Mouse (Mus musculus): Measurements from ENCODE around the gene Zfp398. TPM values are rescaled to one million over a fixed set of nuclear protein-coding genes. Genes with fewer than 3 reads are reported as not detected.

Zfp398 gene
- polyA plus RNA-seq, 1 experiment, result 1.7 TPM

DNA sequence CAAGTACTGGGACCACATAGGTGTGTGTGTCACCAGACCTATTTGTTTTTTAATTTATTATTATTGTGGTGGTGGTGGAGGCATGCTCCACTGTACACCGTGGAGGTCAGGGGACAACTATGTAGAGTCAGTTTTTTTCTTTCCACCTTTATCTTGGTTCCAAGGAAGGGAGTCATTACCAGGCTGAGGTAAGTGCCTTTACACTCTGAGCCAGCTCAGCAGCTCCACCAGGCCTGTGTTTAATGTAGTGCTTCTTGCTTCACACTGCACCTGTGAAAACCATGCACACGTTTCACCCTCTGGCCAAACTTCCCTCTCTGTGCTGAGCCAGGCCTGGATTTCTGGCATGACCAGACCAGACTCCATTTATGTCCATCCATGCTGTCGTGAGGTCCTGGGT lies 77.5 kb downstream of the Zfp398 start:
- Histone ChIP-seq H3ac (ENCODE audit: control insufficient read depth, insufficient read length, low read depth) (no peak overlapping the region), H3K27me3 (ENCODE audit: control insufficient read depth, insufficient read depth, insufficient read length) (no peaks in the 10 kb centered on the region), H3K79me3 (ENCODE audit: low read depth) (no peaks in the 10 kb centered on the region), H3K79me2 (ENCODE audit: control insufficient read depth, insufficient read depth) (no peaks in the 10 kb centered on the region), H3K36me3 (ENCODE audit: control insufficient read depth, insufficient read depth) (no peaks in the 10 kb centered on the region), H3K4me3 (ENCODE audit: insufficient read depth, poor library complexity, severe bottlenecking) (no peak overlapping the region)
- no peak for TF ChIP-seq FOSL1 (IDR thresholded peaks at IDR 0.05; ENCODE audit: insufficient read depth, low read length, poor library complexity, severe bottlenecking)
- TF ChIP-seq CTCF (IDR thresholded peaks at IDR 0.05; ENCODE audit: control insufficient read depth, insufficient read depth, insufficient read length), result no peak
- no peak for TF ChIP-seq MYOG (IDR thresholded peaks at IDR 0.05; ENCODE audit: control insufficient read depth, extremely low read depth, insufficient read length)
- no peak for TF ChIP-seq MAX (IDR thresholded peaks at IDR 0.05)
- TF ChIP-seq MYOD1 (IDR thresholded peaks at IDR 0.05; ENCODE audit: control insufficient read depth, insufficient read length, low read depth), result no peak
- TF ChIP-seq USF1 (IDR thresholded peaks at IDR 0.05; ENCODE audit: low read depth), result no peak
- TF ChIP-seq CEBPB (IDR thresholded peaks at IDR 0.05; ENCODE audit: low read depth), result no peak

DNA sequence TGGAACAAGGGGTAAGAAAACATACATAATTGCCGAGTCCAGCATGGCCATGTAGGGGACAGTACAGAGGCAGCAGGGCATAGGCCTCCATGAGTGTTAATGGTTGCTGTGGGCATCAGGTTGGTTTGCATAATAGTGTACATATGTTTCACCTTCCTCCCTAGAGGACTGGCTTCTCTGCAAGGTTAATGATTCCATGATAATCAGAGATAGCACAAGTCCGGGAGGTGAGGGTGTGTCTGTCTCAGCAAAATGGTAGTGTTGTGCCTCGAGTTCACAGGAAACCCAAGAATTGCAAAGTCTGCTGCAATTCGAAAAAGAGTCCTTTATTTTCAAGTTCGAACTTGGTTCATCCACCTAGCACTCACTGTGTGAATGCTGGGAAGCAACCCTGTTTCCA lies 81.6 kb downstream of the Zfp398 start:
- H3K27me3 ChIP-seq (ENCODE audit: control insufficient read depth, insufficient read depth, insufficient read length), result no peaks in the 10 kb centered on the region
- no peaks in the 10 kb centered on the region for H3K36me3 ChIP-seq (ENCODE audit: control insufficient read depth, insufficient read depth)
- H3ac ChIP-seq (ENCODE audit: control insufficient read depth, insufficient read length, low read depth), result no peak overlapping the region
- H3K4me3 ChIP-seq (ENCODE audit: insufficient read depth, poor library complexity, severe bottlenecking), result no peak overlapping the region
- H3K79me2 ChIP-seq (ENCODE audit: control insufficient read depth, insufficient read depth), result peaks cover 15% of the 10 kb centered on the region
- peaks cover 13% of the 10 kb centered on the region for H3K79me3 ChIP-seq (ENCODE audit: low read depth)
- TF ChIP-seq MYOD1 (IDR thresholded peaks at IDR 0.05; ENCODE audit: control insufficient read depth, insufficient read length, low read depth) (no peak), USF1 (IDR thresholded peaks at IDR 0.05; ENCODE audit: low read depth) (no peak), CTCF (IDR thresholded peaks at IDR 0.05; ENCODE audit: control insufficient read depth, insufficient read depth, insufficient read length) (no peak), CEBPB (IDR thresholded peaks at IDR 0.05; ENCODE audit: low read depth) (no peak), FOSL1 (IDR thresholded peaks at IDR 0.05; ENCODE audit: insufficient read depth, low read length, poor library complexity, severe bottlenecking) (no peak), MAX (IDR thresholded peaks at IDR 0.05) (no peak), MYOG (IDR thresholded peaks at IDR 0.05; ENCODE audit: control insufficient read depth, extremely low read depth, insufficient read length) (no peak)

DNA sequence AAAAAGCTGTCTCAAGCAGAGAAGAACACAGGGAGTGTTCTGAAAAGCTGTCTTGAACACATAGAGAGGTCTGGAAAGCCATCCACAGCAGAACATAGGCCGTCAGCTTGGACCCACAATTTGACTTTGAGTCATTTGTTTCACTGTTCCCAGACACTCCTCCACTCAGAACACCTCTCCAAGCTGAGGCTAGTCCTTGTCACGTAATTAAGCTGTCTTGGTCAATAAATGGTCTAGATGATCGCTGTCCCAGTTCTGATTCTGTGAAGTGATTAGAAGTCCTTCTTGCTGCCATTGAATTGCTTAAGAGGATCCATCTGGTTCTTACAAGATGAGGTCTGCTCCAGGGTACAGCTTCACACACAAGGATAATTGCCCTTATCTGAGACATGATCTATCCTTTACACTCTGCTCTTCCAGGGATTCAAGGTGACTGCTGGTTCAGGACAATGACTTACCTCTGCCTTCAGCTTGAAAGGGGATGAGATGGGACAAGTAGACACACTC lies 83.4 kb downstream of the Zfp398 start:
- Histone ChIP-seq H3K27me3 (ENCODE audit: control insufficient read depth, insufficient read depth, insufficient read length) (no peaks in the 10 kb centered on the region), H3K79me3 (ENCODE audit: low read depth) (peaks cover 29% of the 10 kb centered on the region), H3K79me2 (ENCODE audit: control insufficient read depth, insufficient read depth) (peaks cover 32% of the 10 kb centered on the region), H3K4me3 (ENCODE audit: insufficient read depth, poor library complexity, severe bottlenecking) (no peak overlapping the region), H3ac (ENCODE audit: control insufficient read depth, insufficient read length, low read depth) (no peak overlapping the region), H3K36me3 (ENCODE audit: control insufficient read depth, insufficient read depth) (peaks cover 3% of the 10 kb centered on the region)
- TF ChIP-seq CTCF (IDR thresholded peaks at IDR 0.05; ENCODE audit: control insufficient read depth, insufficient read depth, insufficient read length) (no peak), MYOD1 (IDR thresholded peaks at IDR 0.05; ENCODE audit: control insufficient read depth, insufficient read length, low read depth) (no peak), CEBPB (IDR thresholded peaks at IDR 0.05; ENCODE audit: low read depth) (no peak), USF1 (IDR thresholded peaks at IDR 0.05; ENCODE audit: low read depth) (no peak), MYOG (IDR thresholded peaks at IDR 0.05; ENCODE audit: control insufficient read depth, extremely low read depth, insufficient read length) (no peak), FOSL1 (IDR thresholded peaks at IDR 0.05; ENCODE audit: insufficient read depth, low read length, poor library complexity, severe bottlenecking) (no peak), MAX (IDR thresholded peaks at IDR 0.05) (no peak)

DNA sequence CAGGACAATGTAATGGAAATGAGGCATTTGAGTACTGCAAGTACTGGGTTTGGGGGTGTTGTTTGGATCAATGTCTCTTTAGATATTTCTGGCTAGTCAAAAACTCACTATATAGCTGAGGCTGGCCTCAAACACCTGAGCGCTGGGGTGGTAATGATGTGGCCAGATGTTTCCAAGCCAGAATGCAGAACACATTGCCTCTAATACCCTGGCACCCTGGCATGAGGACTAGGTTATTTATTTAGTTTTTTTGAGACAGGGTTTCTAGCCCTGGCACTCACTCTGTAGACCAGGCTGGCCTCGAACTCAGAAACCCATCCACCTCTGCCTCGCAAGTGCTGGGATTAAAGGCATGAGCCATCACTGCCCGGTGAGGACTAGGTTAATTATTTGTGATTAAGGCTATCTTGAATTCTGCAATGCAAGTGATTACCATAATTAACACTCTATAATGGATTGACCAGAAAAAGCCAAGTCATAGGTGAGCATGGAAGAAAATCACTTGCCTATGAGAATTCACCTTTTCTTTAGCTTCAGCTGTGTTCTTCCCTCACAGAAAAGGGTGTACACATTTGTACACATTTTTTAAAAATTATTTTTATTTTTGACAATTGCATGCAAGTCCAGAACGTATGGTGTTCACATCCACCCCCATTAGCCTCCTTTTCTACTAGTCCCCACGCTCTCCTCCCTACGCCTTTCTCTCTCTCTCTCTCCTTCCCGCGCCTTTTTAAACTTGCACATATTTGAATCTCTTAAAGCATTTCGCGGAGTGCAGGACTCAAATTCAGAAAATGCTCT lies 84.4 kb downstream of the Zfp398 start:
- Histone ChIP-seq H3K4me3 (ENCODE audit: insufficient read depth, poor library complexity, severe bottlenecking) (peak overlapping the region; percentile 71), H3ac (ENCODE audit: control insufficient read depth, insufficient read length, low read depth) (peak overlapping the region; percentile 51), H3K36me3 (ENCODE audit: control insufficient read depth, insufficient read depth) (peaks cover 3% of the 10 kb centered on the region), H3K79me2 (ENCODE audit: control insufficient read depth, insufficient read depth) (peaks cover 43% of the 10 kb centered on the region), H3K27me3 (ENCODE audit: control insufficient read depth, insufficient read depth, insufficient read length) (no peaks in the 10 kb centered on the region), H3K79me3 (ENCODE audit: low read depth) (peaks cover 39% of the 10 kb centered on the region)
- TF ChIP-seq MYOG (IDR thresholded peaks at IDR 0.05; ENCODE audit: control insufficient read depth, extremely low read depth, insufficient read length) (no peak), MAX (IDR thresholded peaks at IDR 0.05) (no peak), USF1 (IDR thresholded peaks at IDR 0.05; ENCODE audit: low read depth) (no peak), MYOD1 (IDR thresholded peaks at IDR 0.05; ENCODE audit: control insufficient read depth, insufficient read length, low read depth) (no peak), FOSL1 (IDR thresholded peaks at IDR 0.05; ENCODE audit: insufficient read depth, low read length, poor library complexity, severe bottlenecking) (no peak), CEBPB (IDR thresholded peaks at IDR 0.05; ENCODE audit: low read depth) (no peak), CTCF (IDR thresholded peaks at IDR 0.05; ENCODE audit: control insufficient read depth, insufficient read depth, insufficient read length) (no peak)

DNA sequence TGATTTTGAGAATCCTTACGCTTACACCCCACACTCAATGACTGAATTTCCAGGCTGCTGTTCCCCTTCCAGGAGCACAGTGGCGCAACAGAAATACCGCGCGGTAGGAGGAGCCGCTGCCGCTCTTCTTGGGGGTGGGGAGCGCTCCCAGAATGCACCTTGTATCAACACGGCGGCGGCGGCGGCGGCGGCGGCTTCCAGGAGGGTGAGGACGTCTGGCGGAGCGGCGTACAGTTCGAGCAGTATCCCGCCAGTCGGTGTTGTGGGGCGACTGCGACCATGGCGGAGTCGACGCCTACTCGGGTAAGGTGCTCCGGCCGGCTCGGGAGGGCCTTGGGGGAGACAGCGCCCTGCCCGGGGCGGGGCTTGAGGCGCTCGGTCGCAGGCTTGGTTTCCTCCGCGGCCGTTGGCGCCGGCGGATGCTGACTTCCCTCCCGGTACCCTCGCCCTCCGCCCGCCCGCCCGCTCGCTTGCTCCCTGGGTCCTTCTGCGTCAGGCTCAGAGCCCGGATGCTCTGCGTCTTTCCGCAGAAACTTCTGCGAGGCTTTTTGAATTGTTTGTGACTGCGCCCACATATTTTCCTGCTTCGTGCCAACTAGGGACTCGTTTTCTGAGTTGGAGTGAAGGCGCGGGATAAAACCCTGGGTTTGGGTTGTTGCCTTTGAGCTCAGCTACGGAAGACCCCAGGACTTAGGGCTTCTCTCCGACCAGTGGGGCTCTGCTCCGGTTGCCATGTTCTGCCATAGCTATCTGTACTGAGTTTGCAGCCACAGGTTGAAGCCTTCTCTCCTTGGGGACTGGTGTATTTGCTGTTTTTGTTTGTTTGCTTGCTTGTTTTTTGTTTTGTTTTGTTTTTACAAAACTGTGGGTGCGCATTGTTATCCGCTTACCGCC lies 85.2 kb downstream of the Zfp398 start, which contains the start of gene Zfp212:
Zfp212 (plus strand) TSS at position 30 of the 894 bp plus-strand sequence.
- Histone ChIP-seq H3K4me3 (ENCODE audit: insufficient read depth, poor library complexity, severe bottlenecking) (peak within 1 kb of the TSS; percentile 71), H3ac (ENCODE audit: control insufficient read depth, insufficient read length, low read depth) (peak within 1 kb of the TSS; percentile 99), H3K79me3 (ENCODE audit: low read depth) (peaks cover 46% of the 10 kb centered on the region), H3K27me3 (ENCODE audit: control insufficient read depth, insufficient read depth, insufficient read length) (no peaks in the 10 kb centered on the region), H3K36me3 (ENCODE audit: control insufficient read depth, insufficient read depth) (peaks cover 3% of the 10 kb centered on the region), H3K79me2 (ENCODE audit: control insufficient read depth, insufficient read depth) (peaks cover 51% of the 10 kb centered on the region)
- TF ChIP-seq MAX (IDR thresholded peaks at IDR 0.05) (peak; percentile 33), MYOD1 (IDR thresholded peaks at IDR 0.05; ENCODE audit: control insufficient read depth, insufficient read length, low read depth) (no peak), CTCF (IDR thresholded peaks at IDR 0.05; ENCODE audit: control insufficient read depth, insufficient read depth, insufficient read length) (peak; percentile 41), CEBPB (IDR thresholded peaks at IDR 0.05; ENCODE audit: low read depth) (peak; percentile 42)

Small RNA genes lying within 50 kb of the gene (microRNA-seq; reads per million reads assigned to microRNA genes)
- gene Mir704 (ENCODE audit: borderline microRNAs expressed), result 0.12 reads per million

Other genes with a start within 250 kb of the Zfp398 start
- 44.5 TPM for gene Ezh2, start 240.3 kb upstream of the Zfp398 start, polyA plus RNA-seq (2012; fragmentation: generic; extraction: Trizol)
- gene Pdia4, start 22.2 kb upstream of the Zfp398 start, polyA plus RNA-seq (2012; fragmentation: generic; extraction: Trizol), result 78.9 TPM
- gene Zfp786, start 4.8 kb upstream of the Zfp398 start, polyA plus RNA-seq (2012; fragmentation: generic; extraction: Trizol), result 0.39 TPM
- gene Zfp282, start 41.5 kb downstream of the Zfp398 start, polyA plus RNA-seq (2012; fragmentation: generic; extraction: Trizol), result 7.8 TPM
- gene Zfp212, start 84.8 kb downstream of the Zfp398 start, polyA plus RNA-seq (2012; fragmentation: generic; extraction: Trizol), result 10.0 TPM
- gene Zfp956, start 117.7 kb downstream of the Zfp398 start, polyA plus RNA-seq (2012; fragmentation: generic; extraction: Trizol), result 1.9 TPM
- 18.4 TPM for gene Zfp777, start 213.2 kb downstream of the Zfp398 start, polyA plus RNA-seq (2012; fragmentation: generic; extraction: Trizol)